Comparison of ENCODE assay signal across 7 mouse cellular contexts in genomic region chr3:70311055-70311454, GRCm38 (mm10).
"Had no signal": no experiment of that assay in that cellular context is flagged by ENCODE, and none has a peak within 500 bp of the region (broad histone marks: within the 10 kb centered on the region; RNA-seq: fewer than 3 reads in every experiment).

No protein-coding gene starts in this region.

- DNase-seq: kidney, adult 18-20 months; kidney, postnatal 14 days; liver; liver, embryonic 13.5 days; liver, postnatal 0 days; lung, postnatal 14 days; thymus, postnatal 4 days had no signal
